Mouse (Mus musculus) stomach, embryonic 14.5 days (tissue): Measurements from ENCODE around the gene Jade2. TPM values are rescaled to one million over a fixed set of nuclear protein-coding genes. Genes with fewer than 3 reads are reported as not detected.

Experiments
- ATAC-seq: fragments of 200-750 bp; cut with Nextera tagmentation; 2 replicates; pipeline ENCODE4 v1.8.0; 2017; ENCODE audit warnings: low read depth, moderate TSS enrichment; ENCODE audit not compliant: insufficient number of reproducible peaks, insufficient read depth, low FRiP score
- H3K27ac ChIP-seq: fragments of 300-500 bp; sonication (generic); 2 replicates; pipeline ENCODE4 v1.5.1; 2014; ENCODE audit warnings: mild to moderate bottlenecking, low read length, moderate library complexity, mixed read lengths
- H3K27me3 ChIP-seq: fragments of 300-500 bp; sonication (generic); 2 replicates; pipeline ENCODE4 v1.6.1; 2014; ENCODE audit warnings: low read length, control low read depth, mixed read lengths; ENCODE audit not compliant: control insufficient read depth, insufficient read depth
- H3K36me3 ChIP-seq: fragments of 300-500 bp; sonication (generic); 2 replicates; pipeline ENCODE4 v1.6.1; 2014; ENCODE audit warnings: mild to moderate bottlenecking, control low read depth, low read length, moderate library complexity, mixed read lengths; ENCODE audit not compliant: control insufficient read depth, insufficient read depth
- H3K4me1 ChIP-seq: fragments of 300-500 bp; sonication (generic); 2 replicates; pipeline ENCODE4 v1.6.1; 2014; ENCODE audit warnings: low read length, control low read depth, mixed read lengths; ENCODE audit not compliant: control insufficient read depth, insufficient read depth
- H3K4me2 ChIP-seq: fragments of 300-500 bp; sonication (generic); replicated peaks from 2 replicates; pipeline ENCODE4 v1.6.1; 2014; ENCODE audit warnings: low read depth, low read length, control low read depth
- H3K4me3 ChIP-seq: fragments of 300-500 bp; sonication (generic); 2 replicates; pipeline ENCODE4 v1.5.1; 2014; ENCODE audit warnings: low read depth, low read length, control low read depth
- H3K9ac ChIP-seq: fragments of 300-500 bp; sonication (generic); replicated peaks from 2 replicates; pipeline ENCODE4 v1.6.1; 2014; ENCODE audit warnings: low read depth, mild to moderate bottlenecking, control low read depth, low read length, moderate library complexity, mixed read lengths
- H3K9me3 ChIP-seq: fragments of 300-500 bp; sonication (generic); 2 replicates; pipeline ENCODE4 v1.6.1; 2016; ENCODE audit warnings: low read depth, low read length, control low read depth; ENCODE audit not compliant: control insufficient read depth
- WGBS: fragments of 180-500 bp; shearing (Covaris S2); extraction: QIAGEN DNeasy Blood & Tissue Kit; methylation state at CpG from one replicate; pipeline ENCODE4 v1.1.7; 2014; 5-methylcytosine and 5-hydroxymethylcytosine counted together
- polyA plus RNA-seq: library from polyadenylated mRNA; unstranded; fragments of >200 nt; fragmentation: Nextera tagmentation; extraction: Ambion mirVana; gene quantifications from 2 replicates; pipeline ENCODE4 v1.2.1, GENCODE M21; 2014

Jade2 gene
- polyA plus RNA-seq, 1 experiment from 2014 or later = 1.8 TPM

- Histone ChIP-seq H3K27ac (no peak overlapping the region), H3K9me3 (no peaks in the 10 kb centered on the region), H3K9ac (no peak overlapping the region), H3K36me3 (no peaks in the 10 kb centered on the region), H3K27me3 (no peaks in the 10 kb centered on the region), H3K4me1 (no peaks in the 10 kb centered on the region), H3K4me2 (no peak overlapping the region), H3K4me3 (no peak overlapping the region)
- no peak for ATAC-seq
- 90% methylated on average over 10 of the region's 10 CpGs for WGBS
These were observed 9.8 kb upstream of the Jade2 start for GRCm38 (mm10) chr11:51867261-51867660.

- no peak overlapping the region for H3K4me3 ChIP-seq
- H3K36me3 ChIP-seq = no peaks in the 10 kb centered on the region
- no peak overlapping the region for H3K4me2 ChIP-seq
- H3K9ac ChIP-seq = no peak overlapping the region
- no peak for ATAC-seq
- H3K27me3 ChIP-seq = no peaks in the 10 kb centered on the region
- WGBS = 49% methylated on average over 3 of the region's 3 CpGs
- no peak overlapping the region for H3K27ac ChIP-seq
- no peaks in the 10 kb centered on the region for H3K4me1 ChIP-seq
- H3K9me3 ChIP-seq = no peaks in the 10 kb centered on the region
These were observed 8.6 kb upstream of the Jade2 start for GRCm38 (mm10) chr11:51866020-51866419.

GRCm38 (mm10) chr11:51860666-51861065, 3.2 kb upstream of the Jade2 start:
- no peak for ATAC-seq
- Histone ChIP-seq H3K9me3 (no peaks in the 10 kb centered on the region), H3K9ac (no peak overlapping the region), H3K36me3 (no peaks in the 10 kb centered on the region), H3K4me2 (no peak overlapping the region), H3K27ac (no peak overlapping the region), H3K27me3 (no peaks in the 10 kb centered on the region), H3K4me3 (no peak overlapping the region), H3K4me1 (no peaks in the 10 kb centered on the region)
- 78% methylated on average over 8 of the region's 8 CpGs for WGBS

DNA sequence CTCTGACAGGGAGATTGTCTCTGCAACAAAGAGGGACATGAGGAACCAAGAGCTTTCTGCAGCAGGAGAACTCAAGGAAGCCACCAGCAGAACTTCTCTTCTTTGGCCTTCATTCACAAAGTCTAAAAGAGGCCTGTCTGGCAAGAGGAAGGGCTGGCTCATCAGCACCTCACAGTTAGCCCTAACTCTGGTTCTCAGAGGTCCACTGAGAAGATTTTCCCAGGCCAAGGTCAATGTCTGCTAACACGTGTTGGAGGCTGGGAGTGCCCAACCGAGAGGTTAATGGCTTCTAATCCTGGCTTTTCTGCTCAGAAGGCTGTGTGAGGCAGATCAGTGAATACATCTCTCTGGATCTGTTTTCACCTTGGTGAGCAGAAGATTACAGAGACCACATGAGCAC, 2.1 kb upstream of the Jade2 start:
- H3K4me2 ChIP-seq = no peak overlapping the region
- H3K4me1 ChIP-seq = peaks cover 4% of the 10 kb centered on the region; the same call in 1 of the 2 replicates
- no peak overlapping the region for H3K9ac ChIP-seq
- WGBS = 29% methylated on average over 2 of the region's 2 CpGs
- H3K4me3 ChIP-seq = no peak overlapping the region
- no peak overlapping the region for H3K27ac ChIP-seq
- no peaks in the 10 kb centered on the region for H3K27me3 ChIP-seq
- H3K36me3 ChIP-seq = no peaks in the 10 kb centered on the region
- no peaks in the 10 kb centered on the region for H3K9me3 ChIP-seq
- no peak for ATAC-seq

GRCm38 (mm10) chr11:51858528-51859051, 1.1 kb upstream of the Jade2 start:
- peak overlapping the region; percentile 95 for H3K27ac ChIP-seq
- WGBS = 1% methylated on average over 24 of the region's 28 CpGs
- ATAC-seq = peak; percentile 29

GRCm38 (mm10) chr11:51857818-51858527, 520 bp upstream of the Jade2 start:
- Histone ChIP-seq H3K4me3 (peak overlapping the region; percentile 62), H3K27me3 (no peaks in the 10 kb centered on the region), H3K4me1 (peaks cover 6% of the 10 kb centered on the region; the same call in 1 of the 2 replicates), H3K36me3 (no peaks in the 10 kb centered on the region), H3K9ac (peak overlapping the region; percentile 64), H3K27ac (peak overlapping the region; percentile 95), H3K9me3 (no peaks in the 10 kb centered on the region), H3K4me2 (peak overlapping the region; percentile 89)
- ATAC-seq = no peak; the same call in 1 of the 2 replicates
- 1% methylated on average over 52 of the region's 52 CpGs for WGBS

More at GRCm38 (mm10) chr11:51858528-51859051, 1.1 kb upstream of the Jade2 start:
- peak overlapping the region; percentile 89 for H3K4me2 ChIP-seq
- no peaks in the 10 kb centered on the region for H3K9me3 ChIP-seq
- no peaks in the 10 kb centered on the region for H3K36me3 ChIP-seq
- peak overlapping the region; percentile 64 for H3K9ac ChIP-seq
- H3K4me3 ChIP-seq = peak overlapping the region; percentile 62
- no peaks in the 10 kb centered on the region for H3K27me3 ChIP-seq
- H3K4me1 ChIP-seq = peaks cover 6% of the 10 kb centered on the region; the same call in 1 of the 2 replicates

DNA sequence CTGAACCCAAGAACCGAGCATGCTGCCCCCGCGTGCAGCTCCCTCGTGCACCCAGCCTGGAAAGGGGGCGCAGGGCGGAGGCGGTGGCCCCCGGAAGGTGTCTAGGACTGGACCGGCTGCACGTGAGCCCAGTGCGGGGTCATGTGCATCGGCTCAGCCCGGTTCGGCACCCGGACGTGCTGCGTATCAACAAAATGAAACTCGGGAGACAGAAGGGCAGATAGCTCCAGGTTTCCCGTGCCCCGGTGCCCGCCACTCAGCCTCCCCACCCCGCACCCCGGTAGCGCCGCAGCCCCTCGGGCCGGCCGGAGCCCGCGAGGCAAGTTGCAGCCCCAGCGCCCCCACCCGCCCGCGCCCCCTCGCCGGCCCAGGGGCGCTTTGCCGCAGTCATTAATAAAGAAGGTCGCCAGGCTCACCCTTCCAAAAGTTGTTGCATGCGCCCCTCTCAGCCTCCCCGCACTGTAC, 805 bp downstream of the Jade2 start:
- no peaks in the 10 kb centered on the region for H3K9me3 ChIP-seq
- H3K27me3 ChIP-seq = no peaks in the 10 kb centered on the region
- peak overlapping the region; percentile 64 for H3K9ac ChIP-seq
- H3K4me3 ChIP-seq = peak overlapping the region; percentile 62
- WGBS = under 1% methylated on average over 41 of the region's 41 CpGs
- H3K4me2 ChIP-seq = peak overlapping the region; percentile 89
- H3K27ac ChIP-seq = peak overlapping the region; percentile 95
- H3K4me1 ChIP-seq = peaks cover 6% of the 10 kb centered on the region; the same call in 1 of the 2 replicates
- no peak for ATAC-seq
- no peaks in the 10 kb centered on the region for H3K36me3 ChIP-seq

GRCm38 (mm10) chr11:51855818-51856615, 1.4 kb downstream of the Jade2 start:
- 0 out of 2 replicates have a peak, but pooled peaks have one; percentile 38 for ATAC-seq

More at GRCm38 (mm10) chr11:51855818-51856615, 1.4 kb downstream of the Jade2 start:
- Histone ChIP-seq H3K4me2 (peak overlapping the region; percentile 89), H3K36me3 (no peaks in the 10 kb centered on the region), H3K27ac (peak overlapping the region; percentile 95), H3K9me3 (no peaks in the 10 kb centered on the region), H3K4me1 (peaks cover 6% of the 10 kb centered on the region; the same call in 1 of the 2 replicates), H3K9ac (peak overlapping the region; percentile 64), H3K4me3 (peak overlapping the region; percentile 62), H3K27me3 (no peaks in the 10 kb centered on the region)
- 0% methylated on average over 34 of the region's 47 CpGs for WGBS
